Mouse (Mus musculus): ENCODE measurements around the gene Tdrd6.

The Tdrd6 gene

DNA sequence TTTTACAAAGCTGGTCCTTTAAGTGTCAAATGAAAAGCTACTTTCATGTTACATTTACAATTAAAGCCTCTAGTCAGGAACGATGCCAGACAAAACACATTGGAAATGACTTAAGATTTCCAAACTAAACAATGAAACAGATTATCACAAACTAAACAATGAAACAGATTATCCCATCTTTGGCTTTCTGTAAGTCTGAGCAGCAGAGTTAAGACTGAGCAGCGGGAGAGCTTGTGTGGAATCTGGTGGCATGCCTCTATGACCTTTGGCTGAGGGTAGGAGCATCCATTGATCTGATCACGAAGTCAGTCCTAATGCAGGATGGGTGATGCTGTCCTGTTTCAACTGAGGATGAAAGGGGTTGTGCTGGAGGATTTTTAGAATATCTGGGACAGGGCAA lies 17.9 kb downstream of the Tdrd6 start:
- no peak for DNase-seq (ENCODE audit: low spot score)

DNA sequence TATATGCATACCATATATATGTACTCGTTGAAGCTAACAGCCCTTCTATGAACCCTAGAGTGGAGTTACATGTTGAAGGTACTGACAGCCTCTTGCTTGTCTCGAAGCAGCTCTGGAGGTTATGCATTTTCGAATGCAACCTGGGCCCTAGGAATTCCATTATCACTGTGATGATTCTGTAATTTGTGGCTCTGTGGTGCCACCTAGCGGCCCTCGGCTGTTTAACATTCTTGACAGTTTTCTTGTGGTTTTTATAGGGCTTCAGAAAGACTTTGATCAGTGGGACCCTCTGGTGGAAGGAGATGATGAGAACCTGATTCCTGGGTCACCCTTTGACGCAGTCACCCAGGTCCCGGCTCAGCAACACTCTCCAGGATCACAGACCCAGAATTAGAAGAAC lies 18.5 kb downstream of the Tdrd6 start:
- DNase-seq (ENCODE audit: low spot score) = peak; percentile 63

DNA sequence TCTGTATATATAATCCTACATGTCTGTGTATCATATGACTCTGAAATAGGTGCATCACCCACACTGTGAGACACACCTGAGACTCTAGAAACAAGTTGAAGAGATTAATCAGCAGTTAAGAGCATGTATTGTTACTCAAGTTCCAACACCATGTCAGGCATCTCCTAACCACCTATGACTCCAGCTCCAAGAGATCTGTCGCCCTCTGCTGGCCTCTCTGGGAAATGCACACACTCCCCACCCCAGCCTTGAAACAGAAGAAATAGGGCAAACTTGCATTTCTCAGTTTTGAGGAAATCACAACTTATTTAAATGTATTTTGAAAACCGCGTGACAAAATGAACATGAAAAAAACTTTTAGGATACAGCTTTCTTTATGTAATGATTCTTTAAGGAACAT lies 23.4 kb downstream of the Tdrd6 start:
- DNase-seq (ENCODE audit: low spot score) = peak; percentile 60

DNA sequence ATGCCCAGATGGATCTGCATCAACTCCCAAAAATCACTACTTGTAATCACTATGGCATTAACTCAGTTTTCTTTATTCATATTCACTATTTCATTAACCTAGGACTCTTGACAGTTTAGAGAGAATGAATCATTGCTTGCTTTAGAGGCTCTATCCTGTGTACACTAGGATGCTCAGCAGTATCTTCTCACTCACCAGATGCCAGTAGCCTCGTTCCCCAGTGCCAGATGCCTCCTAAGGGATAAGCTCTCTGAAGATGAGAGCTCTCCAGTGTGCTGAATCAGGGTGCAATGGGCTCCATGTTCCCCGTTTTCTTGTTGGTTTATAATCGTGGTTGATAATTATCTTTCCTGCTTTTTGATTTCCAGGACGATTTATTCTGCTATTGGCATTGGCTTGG lies 31.4 kb downstream of the Tdrd6 start:
- no peak for DNase-seq (ENCODE audit: low spot score)

DNA sequence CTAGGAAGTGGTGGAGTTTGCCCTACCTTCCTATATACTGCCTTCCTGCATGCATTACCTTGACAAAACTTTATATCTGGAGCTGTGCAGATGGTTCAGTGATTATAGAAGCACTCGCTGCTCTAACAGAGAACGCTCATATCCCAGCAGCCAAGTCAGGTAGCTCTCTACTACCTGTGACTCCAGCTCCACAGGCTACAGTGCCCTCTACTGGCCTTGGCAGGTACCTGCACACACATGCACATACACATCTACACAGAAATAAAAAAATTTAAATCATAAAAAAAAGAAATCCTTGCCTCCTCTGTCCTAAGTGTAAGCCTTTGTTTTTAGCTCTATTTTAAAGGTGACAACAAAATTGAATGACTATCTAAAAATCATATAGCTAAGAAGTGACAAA lies 32.4 kb downstream of the Tdrd6 start:
- no peak for DNase-seq (ENCODE audit: low spot score)

DNA sequence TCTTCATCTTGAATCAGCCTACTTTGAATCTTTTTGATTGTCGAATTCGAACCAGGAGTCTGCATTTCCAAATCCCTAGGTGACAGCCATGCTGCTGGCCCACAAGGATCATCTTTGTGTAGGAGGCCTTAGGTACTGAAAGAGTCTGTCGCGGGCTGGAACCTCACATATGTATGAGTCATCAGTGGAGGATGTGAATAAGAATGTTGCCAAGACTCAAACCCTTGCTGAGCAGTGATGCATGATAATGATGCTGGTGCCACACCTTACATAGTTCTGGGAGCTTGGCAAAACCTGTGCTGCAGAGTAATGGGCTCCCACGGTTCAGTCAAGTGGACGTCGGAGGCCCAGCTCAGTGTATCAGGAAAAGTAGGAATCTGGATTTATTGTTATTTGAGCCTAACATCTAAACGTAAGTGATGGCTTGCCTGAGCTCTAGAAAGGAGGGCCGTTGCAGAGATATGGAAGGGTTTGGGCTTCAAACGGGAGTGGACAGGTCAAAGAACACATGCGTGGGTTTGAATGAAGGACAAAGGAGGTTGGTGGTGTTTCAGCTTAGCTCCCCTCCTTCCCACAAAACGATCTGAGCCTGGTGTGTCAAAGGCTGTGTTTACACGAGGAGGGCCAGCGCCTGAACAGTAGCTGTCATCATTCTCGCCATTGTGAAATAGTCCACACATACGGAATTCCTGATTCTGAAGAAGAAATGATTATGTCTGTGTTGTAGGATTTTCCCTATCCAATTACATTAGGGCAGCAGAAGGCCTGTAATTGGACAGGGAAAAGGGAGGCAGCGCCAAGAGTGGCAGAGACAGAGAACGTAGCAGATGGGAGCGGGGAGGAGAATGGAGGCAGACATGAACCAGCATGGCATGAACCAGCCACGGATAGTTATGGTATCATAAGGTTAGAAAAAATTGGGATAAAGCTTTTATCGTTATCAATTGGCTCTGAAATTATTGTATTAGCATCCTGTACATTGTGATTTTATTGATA lies 37.5 kb downstream of the Tdrd6 start:
- DNase-seq (ENCODE audit: low spot score) = no peak

DNA sequence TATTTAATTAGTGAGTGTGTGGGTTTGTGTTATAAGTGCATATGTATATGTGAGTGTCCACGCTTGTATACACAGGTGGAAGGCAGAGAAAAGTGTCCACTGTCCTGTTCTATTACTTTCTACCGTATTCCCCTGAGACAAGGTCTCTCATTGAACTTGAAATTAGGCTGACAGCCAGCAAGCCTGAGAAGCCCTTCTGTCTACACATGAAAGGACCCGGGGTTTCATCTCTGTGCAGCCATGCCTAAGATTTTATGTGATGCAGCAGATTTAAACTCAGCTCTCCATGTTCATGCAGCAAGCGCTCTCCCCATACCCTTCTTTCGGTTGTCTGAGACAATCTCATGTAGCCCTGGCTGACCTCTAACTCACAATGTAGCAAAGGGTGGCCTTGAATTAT lies 39.6 kb downstream of the Tdrd6 start:
- no peak for DNase-seq (ENCODE audit: low spot score)

DNA sequence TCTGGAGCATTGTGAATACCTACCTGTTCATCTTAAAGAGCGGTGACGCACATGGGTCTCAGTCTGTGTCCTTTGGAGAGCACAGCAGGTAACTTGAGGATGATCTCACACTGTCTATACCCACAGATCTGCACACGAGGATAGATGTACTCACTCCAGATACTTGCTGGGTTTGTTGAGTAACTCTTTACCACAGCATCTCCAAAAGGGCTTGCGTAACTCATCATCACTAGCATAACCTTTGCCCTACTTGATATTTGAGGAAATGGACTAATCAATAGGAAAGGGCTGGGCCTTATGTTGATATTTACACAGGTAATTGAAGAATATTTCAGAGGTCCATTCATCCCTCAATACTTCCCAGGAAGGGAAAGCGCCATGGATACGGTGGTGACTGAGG lies 40.3 kb downstream of the Tdrd6 start:
- no peak for DNase-seq (ENCODE audit: low spot score)

DNA sequence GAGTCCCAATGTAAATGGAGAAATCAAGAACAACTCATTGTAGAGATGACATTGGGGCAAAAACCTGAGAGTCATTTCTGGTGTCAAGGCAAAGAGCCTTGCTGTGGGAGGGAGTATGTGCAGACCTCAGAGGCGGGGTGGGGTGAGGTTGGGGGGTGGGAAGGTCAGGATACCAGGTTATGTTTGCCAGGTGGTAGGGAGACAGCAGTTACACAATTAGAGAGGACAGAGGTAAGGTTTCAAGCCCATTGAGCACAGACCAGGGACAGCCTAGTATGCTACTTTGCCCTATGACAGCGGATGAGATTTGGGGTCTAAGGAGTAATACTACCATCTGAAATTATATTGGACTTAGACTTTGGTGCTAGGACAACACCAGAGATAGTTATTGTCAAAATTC lies 42.8 kb downstream of the Tdrd6 start:
- DNase-seq (ENCODE audit: low spot score) = no peak

DNA sequence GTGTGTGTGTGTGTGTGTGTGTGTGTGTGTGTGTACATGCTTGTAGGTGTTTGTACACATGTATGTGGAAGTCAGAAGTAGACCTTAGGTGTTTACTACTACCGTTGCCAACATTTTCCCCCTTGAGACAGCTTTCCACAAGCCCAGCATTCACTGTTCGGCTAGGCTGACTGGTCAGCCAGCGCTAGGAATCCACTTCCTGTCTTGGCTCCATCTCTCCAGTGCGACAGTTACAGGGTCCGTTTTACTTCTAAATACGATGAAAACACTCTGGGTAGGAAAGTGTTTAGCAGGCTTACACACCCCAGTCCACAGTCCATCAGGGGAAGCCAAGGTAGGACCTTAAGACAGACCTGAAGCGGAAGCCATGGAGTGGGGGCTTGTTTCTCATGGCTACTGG lies 45.3 kb downstream of the Tdrd6 start:
- DNase-seq (ENCODE audit: low spot score) = no peak

DNA sequence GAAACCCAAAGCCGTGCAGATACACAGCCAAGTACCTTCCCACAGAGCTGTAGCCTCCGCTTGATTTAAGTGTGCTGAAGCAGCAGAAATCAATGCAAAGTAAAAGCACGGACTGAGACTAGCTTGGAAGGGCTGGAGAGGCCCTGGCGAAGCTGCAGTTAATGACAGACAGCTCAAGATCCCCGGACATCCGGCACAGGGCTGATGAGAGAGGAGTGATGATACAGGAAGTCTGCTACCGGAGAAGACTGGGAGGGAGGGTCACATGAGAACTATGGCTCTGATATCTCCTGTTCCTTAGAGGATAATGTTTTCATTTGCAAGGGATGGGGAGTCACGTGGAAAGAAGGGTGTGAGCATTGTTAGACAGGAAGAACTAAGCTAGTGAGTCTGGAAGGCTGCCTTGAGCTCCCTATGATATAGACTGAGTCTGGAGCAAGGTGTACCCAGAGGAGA lies 49.1 kb downstream of the Tdrd6 start:
- DNase-seq (ENCODE audit: low spot score) = no peak

DNA sequence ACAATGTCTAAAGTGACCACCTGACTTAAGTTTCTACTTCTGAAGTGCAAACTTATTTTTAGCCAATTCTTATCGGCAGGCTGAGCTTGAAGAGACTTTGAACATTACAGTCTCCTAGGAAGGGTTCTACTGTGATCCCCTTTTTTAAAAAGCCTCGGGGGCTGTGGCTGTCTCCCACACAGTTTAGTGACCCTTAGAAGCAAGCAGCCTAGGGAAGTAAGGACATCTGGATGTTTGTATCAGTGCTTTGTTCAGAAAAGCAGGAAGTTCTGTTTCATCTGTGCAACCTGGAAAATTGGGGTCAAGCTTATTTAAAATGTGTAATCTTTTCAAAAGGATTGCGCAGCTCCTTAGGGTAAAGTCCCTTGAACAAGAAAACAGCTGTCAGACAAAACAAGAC lies 49.6 kb downstream of the Tdrd6 start:
- DNase-seq (ENCODE audit: low spot score) = no peak

DNA sequence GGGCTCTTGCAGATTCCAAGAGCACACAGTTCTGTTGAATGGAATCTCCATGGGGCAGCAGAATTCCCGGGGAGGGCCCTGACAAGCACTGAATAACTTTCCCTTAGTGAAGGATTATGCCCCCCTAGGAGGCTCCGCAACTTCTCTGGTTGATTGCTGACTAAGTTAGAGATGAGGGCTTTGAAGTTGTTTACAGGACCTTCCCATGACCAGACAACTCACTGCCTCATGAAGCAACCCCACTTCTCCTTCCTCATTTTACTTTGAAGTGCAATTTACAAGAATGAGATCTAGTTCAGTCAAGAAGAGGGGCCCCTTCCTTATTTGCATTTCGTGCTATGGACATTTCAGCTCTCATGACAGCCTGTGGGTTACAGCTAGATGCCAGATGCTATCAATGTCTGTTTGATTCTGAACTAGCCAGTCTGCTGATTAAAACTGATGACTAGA lies 56.5 kb downstream of the Tdrd6 start:
- no peak for DNase-seq (ENCODE audit: low spot score)

DNA sequence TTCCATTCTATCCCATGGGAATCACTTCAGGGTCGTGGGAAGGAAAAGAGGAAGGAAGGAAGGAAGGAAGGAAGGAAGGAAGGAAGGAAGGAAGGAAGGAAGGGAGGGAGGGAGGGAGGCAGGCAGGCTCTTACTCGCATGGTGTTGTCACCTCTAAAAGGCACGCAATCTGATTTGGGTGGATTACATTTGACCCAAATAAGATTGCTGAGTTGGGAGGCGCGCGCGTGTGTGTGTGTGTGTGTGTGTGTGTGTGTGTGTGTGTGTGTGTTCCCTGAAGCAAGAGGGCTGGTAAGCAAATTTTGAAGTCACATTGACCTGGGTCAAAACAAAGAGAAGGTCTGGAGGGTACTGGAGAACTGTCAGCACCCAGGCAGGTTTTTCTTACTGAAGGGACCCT lies 60.8 kb downstream of the Tdrd6 start:
- no peak for DNase-seq (ENCODE audit: low spot score)

DNA sequence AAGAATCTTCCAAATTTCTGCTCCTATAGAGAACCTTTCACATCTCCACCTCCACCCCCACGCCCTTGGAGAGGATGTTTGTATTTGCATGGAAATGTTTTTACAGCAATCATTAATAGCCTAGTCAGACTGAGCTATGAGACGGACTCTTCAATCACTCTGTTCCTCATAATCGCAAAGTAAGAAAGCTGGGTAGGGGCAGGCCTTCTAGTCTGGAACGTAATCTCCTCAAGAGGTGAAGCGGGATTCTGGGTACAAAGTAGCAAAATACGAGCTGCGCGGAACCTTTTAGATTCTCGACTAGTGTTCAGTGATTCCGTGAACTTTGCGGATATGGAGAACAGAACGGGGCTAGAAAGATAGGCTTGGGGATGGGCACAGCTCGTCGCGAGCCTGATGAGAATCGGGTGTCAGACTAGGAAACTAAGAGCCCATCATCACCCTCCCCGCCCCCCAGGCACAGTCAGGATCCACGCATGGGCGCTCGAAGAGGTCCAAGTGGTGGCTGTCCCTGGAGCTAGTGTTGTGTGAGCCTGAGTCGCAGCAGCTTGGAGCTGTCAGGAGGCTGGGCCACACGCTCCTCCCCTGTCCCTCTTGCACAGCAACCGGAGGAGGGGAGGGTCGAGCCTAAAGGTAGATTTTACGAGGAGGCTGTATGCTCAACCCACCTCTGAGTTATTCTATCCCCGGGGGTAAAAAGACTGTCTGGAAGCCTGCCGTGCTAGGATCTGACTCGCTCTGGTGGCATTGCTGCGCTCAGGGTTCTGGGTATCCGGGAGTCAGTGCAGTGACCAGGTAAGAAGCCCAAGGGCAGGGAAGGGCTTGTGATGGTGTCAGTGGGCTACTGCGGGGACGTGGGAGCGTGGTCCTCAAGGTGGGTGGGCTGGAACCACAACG lies 61.9 kb downstream of the Tdrd6 start, which contains the start of gene Pla2g7:
Gene Pla2g7 (plus strand): TSS at position 107 of the 897 bp plus-strand sequence.
- DNase-seq (ENCODE audit: low spot score) = no peak

DNA sequence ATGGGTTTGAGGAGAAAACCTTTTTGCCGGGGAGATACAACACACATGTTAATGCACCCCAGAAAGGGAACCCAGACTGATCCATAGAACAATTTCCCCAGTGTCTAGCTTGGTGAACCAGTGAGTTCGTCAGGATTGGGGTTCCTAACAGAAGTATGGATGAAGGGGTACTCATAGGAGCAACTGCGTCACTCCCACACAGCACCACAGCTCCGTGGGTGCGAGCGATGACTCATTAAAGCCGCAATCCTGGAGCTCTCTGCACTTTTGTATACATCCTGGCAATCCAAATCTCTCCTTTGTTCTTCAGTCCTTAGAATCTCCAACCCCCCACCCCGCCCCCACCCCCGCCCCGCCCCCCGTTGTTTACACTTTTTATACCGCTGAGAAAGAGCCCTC lies 62.5 kb downstream of the Tdrd6 start:
- no peak for DNase-seq (ENCODE audit: low spot score)
